8 mouse cellular contexts compared by ENCODE assay signal in genomic region chr4:152086505-152087210, GRCm38 (mm10). TPM values are rescaled to one million over a fixed set of nuclear protein-coding genes. Genes with fewer than 3 reads are reported as not detected.
A peak's percentile ranks its signal among the peaks of the same experiment; 100 is the strongest.
DNase-seq lines count a peak whose midpoint lies in the region; ATAC-seq and TF ChIP-seq lines count a peak whose summit lies in the region.

No protein-coding gene starts in this region.

- H3K4me2 ChIP-seq in liver, postnatal 0 days (ENCODE audit: low read depth, low read length), result peak overlapping the region; percentile 97
- H3K4me2 ChIP-seq in neural tube, embryonic 15.5 days, result peak overlapping the region; percentile 91

- peak; percentile 70 to 74 for DNase-seq in layer of hippocampus, adult 18-20 months (ENCODE audit: low spot score in 2 of 2)
- DNase-seq in layer of hippocampus, adult 9-10 months (ENCODE audit: low spot score), result no peak
- DNase-seq in heart, adult 2 months, result peak; percentile 80 to 81
- DNase-seq in kidney, adult 2 months, result peak; percentile 78
- DNase-seq in liver, postnatal 0 days, result peak; percentile 69
- peak; percentile 67 to 80 for DNase-seq in thymus, postnatal 36 days

- TF ChIP-seq POLR2A in heart, adult 2 months (IDR thresholded peaks at IDR 0.05; ENCODE audit: insufficient read depth, low read depth, low read length), result peak; percentile 35; the same call in 1 of the 2 replicates
- no peak for TF ChIP-seq POLR2A in kidney, adult 2 months (IDR thresholded peaks at IDR 0.05; ENCODE audit: low read depth, low read length)

- H3K4me3 ChIP-seq in brown adipose tissue, adult 24 weeks (ENCODE audit: insufficient read depth, low read depth, low read length), result peak overlapping the region; percentile 97
- peak overlapping the region; percentile 78 for H3K4me3 ChIP-seq in heart, adult 2 months
- H3K4me3 ChIP-seq in kidney, adult 2 months (ENCODE audit: insufficient read depth, low read depth, low read length), result peak overlapping the region; percentile 88
- peak overlapping the region; percentile 73 for H3K4me3 ChIP-seq in liver, postnatal 0 days (ENCODE audit: low read depth, low read length)
- H3K4me3 ChIP-seq in neural tube, embryonic 15.5 days (replicated peaks), result peak overlapping the region; percentile 70

- TF ChIP-seq CTCF in heart, adult 2 months (IDR thresholded peaks at IDR 0.05), result no peak
- TF ChIP-seq CTCF in kidney, adult 2 months (conservative IDR thresholded peaks at IDR 0.05; ENCODE audit: insufficient read depth, insufficient read length, low read depth, low read length), result no peak
- TF ChIP-seq CTCF in liver, postnatal 0 days (IDR thresholded peaks at IDR 0.05; ENCODE audit: low read depth), result no peak

- TF ChIP-seq EP300 in heart, adult 2 months (IDR thresholded peaks at IDR 0.05; ENCODE audit: insufficient read depth, low read depth, low read length), result no peak
- no peak for TF ChIP-seq EP300 in liver, postnatal 0 days (IDR thresholded peaks at IDR 0.05; ENCODE audit: low read depth)

- peaks cover 7% of the 10 kb centered on the region for H3K4me1 ChIP-seq in brown adipose tissue, adult 24 weeks (ENCODE audit: control insufficient read depth, insufficient read depth, insufficient read length, low read length)
- H3K4me1 ChIP-seq in heart, adult 2 months (ENCODE audit: control insufficient read depth, insufficient read depth, low read length), result peaks cover 7% of the 10 kb centered on the region
- peaks cover 8% of the 10 kb centered on the region; the same call in 1 of the 2 replicates for H3K4me1 ChIP-seq in kidney, adult 2 months (ENCODE audit: control insufficient read depth, insufficient read depth, low read length)
- H3K4me1 ChIP-seq in liver, postnatal 0 days (ENCODE audit: insufficient read depth), result peaks cover 19% of the 10 kb centered on the region
- H3K4me1 ChIP-seq in neural tube, embryonic 15.5 days, result peaks cover 30% of the 10 kb centered on the region

- no peaks in the 10 kb centered on the region for H3K27me3 ChIP-seq in heart, adult 2 months (ENCODE audit: control insufficient read depth, insufficient read depth, low read length)
- no peaks in the 10 kb centered on the region for H3K27me3 ChIP-seq in kidney, adult 2 months (replicated peaks; ENCODE audit: control insufficient read depth, insufficient read depth, low read length)
- H3K27me3 ChIP-seq in liver, postnatal 0 days (ENCODE audit: insufficient read depth, low read length), result 0 out of 2 replicates have a peak, but pooled peaks cover 4% of the 10 kb centered on the region
- peaks cover 6% of the 10 kb centered on the region; the same call in 1 of the 2 replicates for H3K27me3 ChIP-seq in neural tube, embryonic 15.5 days (replicated peaks)

- peak overlapping the region; percentile 97 for H3K9ac ChIP-seq in heart, adult 2 months (ENCODE audit: low read depth, low read length)
- H3K9ac ChIP-seq in liver, postnatal 0 days (replicated peaks), result peak overlapping the region; percentile 73
- H3K9ac ChIP-seq in neural tube, embryonic 15.5 days (replicated peaks), result peak overlapping the region; percentile 86

- H3K27ac ChIP-seq in brown adipose tissue, adult 24 weeks (replicated peaks; ENCODE audit: low read depth, low read length), result 0 out of 2 replicates have a peak overlapping the region, but pooled peaks have one; percentile 41
- H3K27ac ChIP-seq in heart, adult 2 months, result peak overlapping the region; percentile 80
- H3K27ac ChIP-seq in kidney, adult 2 months (ENCODE audit: insufficient read depth, low read depth, low read length), result 0 out of 2 replicates have a peak overlapping the region, but pooled peaks have one; percentile 42
- peak overlapping the region; percentile 49 for H3K27ac ChIP-seq in liver, postnatal 0 days (ENCODE audit: low read depth)
- H3K27ac ChIP-seq in neural tube, embryonic 15.5 days (replicated peaks), result peak overlapping the region; percentile 41; the same call in 1 of the 2 replicates

- no peaks in the 10 kb centered on the region for H3K36me3 ChIP-seq in heart, adult 2 months (ENCODE audit: control insufficient read depth, insufficient read depth, low read length)
- H3K36me3 ChIP-seq in kidney, adult 2 months (ENCODE audit: control insufficient read depth, insufficient read depth, low read length), result no peaks in the 10 kb centered on the region
- H3K36me3 ChIP-seq in liver, postnatal 0 days (replicated peaks; ENCODE audit: insufficient read depth, low read length), result no peaks in the 10 kb centered on the region
- no peaks in the 10 kb centered on the region for H3K36me3 ChIP-seq in neural tube, embryonic 15.5 days

- WGBS in heart, adult 2 months, result 1% methylated on average over 73 of the region's 92 CpGs
- WGBS in kidney, adult 2 months, result under 1% methylated on average over 81 of the region's 92 CpGs
- WGBS in liver, postnatal 0 days (ENCODE audit: insufficient replicate concordance), result under 1% methylated on average over 33 of the region's 92 CpGs
- under 1% methylated on average over 61 of the region's 92 CpGs for WGBS in neural tube, embryonic 15.5 days

- intact Hi-C loops in heart, adult 2 months (cut with DNase I), result no loop called here

- ATAC-seq in liver, postnatal 0 days, result peak; percentile 80
- ATAC-seq in neural tube, embryonic 15.5 days (ENCODE audit: low FRiP score), result peak; percentile 74

- H3K9me3 ChIP-seq in liver, postnatal 0 days (ENCODE audit: low read length), result no peaks in the 10 kb centered on the region
- H3K9me3 ChIP-seq in neural tube, embryonic 15.5 days (replicated peaks), result no peaks in the 10 kb centered on the region

- H3K79me2 ChIP-seq in heart, adult 2 months (replicated peaks; ENCODE audit: control insufficient read depth, insufficient read depth, low read length), result no peaks in the 10 kb centered on the region; the same call in 1 of the 2 replicates

RNA-seq across cellular contexts. Expression of gene Plekhg5, which starts 14.4 kb away (rescaled TPM):
- total RNA-seq in layer of hippocampus, adult 18-20 months (2021), result 100 to 1,000 TPM; 147 to 149 TPM
- polyA plus RNA-seq in brown adipose tissue, adult 24 weeks (2012; ENCODE audit: insufficient read depth, insufficient read length, missing spikeins), result 2.3 and 5.7 TPM in 2 replicates
- 10 to 100 TPM; 11.5 to 16.7 TPM for total RNA-seq in heart, adult 2 months (2021)
- 20.3 and 20.5 TPM in 2 replicates for polyA plus RNA-seq in heart, adult 2 months (2012; rRNA removed)
- 22.2 and 23.6 TPM in 2 replicates for polyA plus RNA-seq in kidney, adult 2 months (2012; rRNA removed)
- polyA plus RNA-seq in liver, postnatal 0 days (2015; fragmentation: Nextera tagmentation; extraction: Ambion mirVana), result 1.8 and 2.1 TPM in 2 replicates
- 13.5 and 13.6 TPM in 2 replicates for polyA plus RNA-seq in neural tube, embryonic 15.5 days (2015; fragmentation: Nextera tagmentation; extraction: Ambion mirVana)

RNA-seq across cellular contexts. Expression of gene Tnfrsf25, which starts 29.1 kb away (rescaled TPM):
- total RNA-seq in layer of hippocampus, adult 18-20 months (2021), result 10 to 100 TPM; 40.4 to 49.5 TPM
- 1.9 TPM in 1 of 2 replicates, not detected in the other for polyA plus RNA-seq in brown adipose tissue, adult 24 weeks (2012; ENCODE audit: insufficient read depth, insufficient read length, missing spikeins)
- 1 to 10 TPM; 1.4 to 2.4 TPM for total RNA-seq in heart, adult 2 months (2021)
- polyA plus RNA-seq in heart, adult 2 months (2012; rRNA removed), result 6.1 and 7.4 TPM in 2 replicates
- polyA plus RNA-seq in kidney, adult 2 months (2012; rRNA removed), result 3.3 and 4.4 TPM in 2 replicates
- 0.15 TPM in 1 of 2 replicates, not detected in the other for polyA plus RNA-seq in liver, postnatal 0 days (2015; fragmentation: Nextera tagmentation; extraction: Ambion mirVana)
- polyA plus RNA-seq in neural tube, embryonic 15.5 days (2015; fragmentation: Nextera tagmentation; extraction: Ambion mirVana), result 1.2 and 2.4 TPM in 2 replicates

RNA-seq across cellular contexts. Expression of gene Nol9, which starts 47.5 kb away (rescaled TPM):
- total RNA-seq in layer of hippocampus, adult 18-20 months (2021), result 10 to 100 TPM; 18.3 to 19.3 TPM
- polyA plus RNA-seq in brown adipose tissue, adult 24 weeks (2012; ENCODE audit: insufficient read depth, insufficient read length, missing spikeins), result 5.0 and 5.3 TPM in 2 replicates
- 1 to 10 TPM; 9.7 to 9.8 TPM for total RNA-seq in heart, adult 2 months (2021)
- 7.3 and 9.7 TPM in 2 replicates for polyA plus RNA-seq in heart, adult 2 months (2012; rRNA removed)
- 18.1 and 19.8 TPM in 2 replicates for polyA plus RNA-seq in kidney, adult 2 months (2012; rRNA removed)
- 8.0 and 8.5 TPM in 2 replicates for polyA plus RNA-seq in liver, postnatal 0 days (2015; fragmentation: Nextera tagmentation; extraction: Ambion mirVana)
- 26.0 and 26.4 TPM in 2 replicates for polyA plus RNA-seq in neural tube, embryonic 15.5 days (2015; fragmentation: Nextera tagmentation; extraction: Ambion mirVana)

RNA-seq across cellular contexts. Expression of gene Tas1r1, which starts 48.3 kb away (rescaled TPM):
- under 1 TPM; 0.41 to 0.64 TPM for total RNA-seq in layer of hippocampus, adult 18-20 months (2021)
- not detected in 2 replicates for polyA plus RNA-seq in brown adipose tissue, adult 24 weeks (2012; ENCODE audit: insufficient read depth, insufficient read length, missing spikeins)
- total RNA-seq in heart, adult 2 months (2021), result under 1 TPM; 0.08 to 0.11 TPM
- polyA plus RNA-seq in heart, adult 2 months (2012; rRNA removed), result 0.08 TPM in 1 of 2 replicates, not detected in the other
- polyA plus RNA-seq in kidney, adult 2 months (2012; rRNA removed), result 0.12 and 0.22 TPM in 2 replicates
- 0.07 TPM in 2 replicates for polyA plus RNA-seq in liver, postnatal 0 days (2015; fragmentation: Nextera tagmentation; extraction: Ambion mirVana)
- 2.1 and 2.2 TPM in 2 replicates for polyA plus RNA-seq in neural tube, embryonic 15.5 days (2015; fragmentation: Nextera tagmentation; extraction: Ambion mirVana)

RNA-seq across cellular contexts. Expression of gene Zbtb48, which starts 59.2 kb away (rescaled TPM):
- total RNA-seq in layer of hippocampus, adult 18-20 months (2021), result 10 to 100 TPM; 11.2 to 12.8 TPM
- 1.8 and 3.2 TPM in 2 replicates for polyA plus RNA-seq in brown adipose tissue, adult 24 weeks (2012; ENCODE audit: insufficient read depth, insufficient read length, missing spikeins)
- 1 to 10 TPM; 4.3 to 5.6 TPM for total RNA-seq in heart, adult 2 months (2021)
- 5.0 and 8.8 TPM in 2 replicates for polyA plus RNA-seq in heart, adult 2 months (2012; rRNA removed)
- 11.0 and 13.8 TPM in 2 replicates for polyA plus RNA-seq in kidney, adult 2 months (2012; rRNA removed)
- polyA plus RNA-seq in liver, postnatal 0 days (2015; fragmentation: Nextera tagmentation; extraction: Ambion mirVana), result 7.4 and 8.5 TPM in 2 replicates
- polyA plus RNA-seq in neural tube, embryonic 15.5 days (2015; fragmentation: Nextera tagmentation; extraction: Ambion mirVana), result 15.9 and 16.4 TPM in 2 replicates
